Mouse (Mus musculus): ENCODE measurements around the gene Gm15448. TPM values are rescaled to one million over a fixed set of nuclear protein-coding genes. Genes with fewer than 3 reads are reported as not detected.
"Not testable (repeated sequence)": the region's sequence is repeated elsewhere in the genome, so short reads cannot be mapped to it uniquely, and the experiment has no call there.

Gm15448 gene
- total RNA-seq (2017): 0.69 and 0.74 TPM in 2 replicates

- peak in 1 of 2 experiments; percentile 32; a peak in 1 of 4 replicates for ATAC-seq (replicated peaks in 1 of 2; ENCODE audit: insufficient read depth in 1 of 2, low FRiP score in 2 of 2, low TSS enrichment in 1 of 2, low read depth in 1 of 2, poor library complexity in 2 of 2, severe bottlenecking in 2 of 2)
Observed at GRCm38 (mm10) chr7:3825599-3825998, at the start of gene Gm15448. TSS of gene Gm15448 (minus strand) at chr7:3825687.

GRCm38 (mm10) chr7:3875032-3875431, 49.5 kb upstream of the Gm15448 start:
- ATAC-seq (replicated peaks in 1 of 2; ENCODE audit: insufficient read depth in 1 of 2, low FRiP score in 2 of 2, low TSS enrichment in 1 of 2, low read depth in 1 of 2, poor library complexity in 2 of 2, severe bottlenecking in 2 of 2): not testable (repeated sequence)

GRCm38 (mm10) chr7:3844951-3845350, 19.5 kb upstream of the Gm15448 start, which contains the start of gene Pira2:
TSS of gene Pira2 (minus strand) at chr7:3845051.
- ATAC-seq (replicated peaks in 1 of 2; ENCODE audit: insufficient read depth in 1 of 2, low FRiP score in 2 of 2, low TSS enrichment in 1 of 2, low read depth in 1 of 2, poor library complexity in 2 of 2, severe bottlenecking in 2 of 2): not testable (repeated sequence)

- ATAC-seq (replicated peaks in 1 of 2; ENCODE audit: insufficient read depth in 1 of 2, low FRiP score in 2 of 2, low TSS enrichment in 1 of 2, low read depth in 1 of 2, poor library complexity in 2 of 2, severe bottlenecking in 2 of 2): not testable (repeated sequence)
Observed at GRCm38 (mm10) chr7:3837854-3838253, 12.4 kb upstream of the Gm15448 start.

GRCm38 (mm10) chr7:3830633-3831032, 5.1 kb upstream of the Gm15448 start:
- ATAC-seq (replicated peaks in 1 of 2; ENCODE audit: insufficient read depth in 1 of 2, low FRiP score in 2 of 2, low TSS enrichment in 1 of 2, low read depth in 1 of 2, poor library complexity in 2 of 2, severe bottlenecking in 2 of 2): not testable (repeated sequence)

GRCm38 (mm10) chr7:3811912-3812311, 13.6 kb downstream of the Gm15448 start:
- ATAC-seq (replicated peaks in 1 of 2; ENCODE audit: insufficient read depth in 1 of 2, low FRiP score in 2 of 2, low TSS enrichment in 1 of 2, low read depth in 1 of 2, poor library complexity in 2 of 2, severe bottlenecking in 2 of 2): not testable (repeated sequence)

- ATAC-seq (replicated peaks in 1 of 2; ENCODE audit: insufficient read depth in 1 of 2, low FRiP score in 2 of 2, low TSS enrichment in 1 of 2, low read depth in 1 of 2, poor library complexity in 2 of 2, severe bottlenecking in 2 of 2): not testable (repeated sequence)
Observed at GRCm38 (mm10) chr7:3802935-3803334, 22.6 kb downstream of the Gm15448 start.

GRCm38 (mm10) chr7:3799940-3800339, 25.5 kb downstream of the Gm15448 start:
- ATAC-seq (replicated peaks in 1 of 2; ENCODE audit: insufficient read depth in 1 of 2, low FRiP score in 2 of 2, low TSS enrichment in 1 of 2, low read depth in 1 of 2, poor library complexity in 2 of 2, severe bottlenecking in 2 of 2): not testable (repeated sequence)

- not testable (repeated sequence) for ATAC-seq (replicated peaks in 1 of 2; ENCODE audit: insufficient read depth in 1 of 2, low FRiP score in 2 of 2, low TSS enrichment in 1 of 2, low read depth in 1 of 2, poor library complexity in 2 of 2, severe bottlenecking in 2 of 2)
Observed at GRCm38 (mm10) chr7:3796286-3796685, 29.2 kb downstream of the Gm15448 start.

Other genes with a start within 250 kb of the Gm15448 start
- gene Oscar, start 209.5 kb downstream of the Gm15448 start, total RNA-seq (2017): 0.20 TPM in 1 of 2 replicates, not detected in the other
- 150 and 232 TPM in 2 replicates for gene Ndufa3, start 208.3 kb downstream of the Gm15448 start, total RNA-seq (2017)
- gene Tfpt, start 195.8 kb downstream of the Gm15448 start, total RNA-seq (2017): 22.8 and 25.9 TPM in 2 replicates
- 78.5 and 106 TPM in 2 replicates for gene Prpf31, start 195.7 kb downstream of the Gm15448 start, total RNA-seq (2017)
- gene Cnot3, start 180.4 kb downstream of the Gm15448 start, total RNA-seq (2017): 20.8 and 22.3 TPM in 2 replicates
- 11.1 and 15.4 TPM in 2 replicates for gene Leng1, start 159.8 kb downstream of the Gm15448 start, total RNA-seq (2017)
- 6.4 and 6.7 TPM in 2 replicates for gene Tmc4, start 148.1 kb downstream of the Gm15448 start, total RNA-seq (2017)
- 29.4 and 41.6 TPM in 2 replicates for gene Tsen34, start 132.8 kb downstream of the Gm15448 start, total RNA-seq (2017)
- 25.3 and 28.2 TPM in 2 replicates for gene Mboat7, start 132.2 kb downstream of the Gm15448 start, total RNA-seq (2017)
- 1,808 and 2,399 TPM in 2 replicates for gene Rps9, start 121.7 kb downstream of the Gm15448 start, total RNA-seq (2017)
- 5.6 and 14.5 TPM in 2 replicates for gene Pirb, start 105.3 kb downstream of the Gm15448 start, total RNA-seq (2017)
- 6.4 TPM in 1 of 2 replicates, not detected in the other for gene Pira2, start 19.4 kb upstream of the Gm15448 start, total RNA-seq (2017)
- 0.94 and 1.9 TPM in 2 replicates for gene Gm14548, start 72.4 kb upstream of the Gm15448 start, total RNA-seq (2017)
- gene Lilra6, start 89.8 kb upstream of the Gm15448 start, total RNA-seq (2017): 0.94 and 3.1 TPM in 2 replicates
- gene Lair1, start 237.5 kb upstream of the Gm15448 start, total RNA-seq (2017): 58.2 and 81.5 TPM in 2 replicates

All from hematopoietic stem cell, adult 5-6 weeks (primary cell).